Mouse (Mus musculus) right cerebral cortex, postnatal 36 days (tissue): ENCODE measurements around the gene Tnks1bp1.

ENCODE experiments used
- DNase-seq, 2 experiments: peaks; one replicate each; pipeline ENCODE4 v3.0.0; 2022; ENCODE audit warnings: low spot score in 2 of 2, mixed read lengths in 1 of 2

The Tnks1bp1 gene

DNA sequence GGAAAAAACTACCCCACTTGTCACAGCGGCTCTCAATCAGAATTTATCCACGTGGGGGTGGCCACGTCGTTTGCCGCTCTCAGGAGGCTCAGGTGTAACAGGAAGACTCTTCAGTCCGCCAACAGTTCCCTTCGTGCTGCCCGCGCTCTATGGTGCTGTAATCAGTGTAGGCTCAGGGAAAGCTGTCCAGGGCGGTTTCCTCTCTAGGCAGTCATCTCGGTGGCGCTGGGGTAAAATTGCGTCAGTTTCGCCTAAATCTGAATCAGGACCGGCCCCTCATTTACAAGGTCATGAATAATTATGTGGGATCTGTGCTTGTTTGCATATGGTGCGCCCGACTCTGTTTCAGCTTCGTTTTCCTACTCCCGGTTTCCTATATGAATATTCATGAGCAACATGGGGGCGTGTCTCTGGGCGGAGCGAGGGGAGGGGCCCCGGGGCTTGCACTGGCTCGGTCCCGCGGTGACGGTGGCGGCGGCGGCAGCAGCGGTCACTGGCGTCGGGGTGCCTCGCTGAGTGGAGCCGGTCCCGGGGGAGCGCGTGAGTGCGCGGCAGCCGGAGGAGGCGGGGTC lies at the start of gene Tnks1bp1:
TSS of gene Tnks1bp1 (plus strand) at position 427 of the 572 bp plus-strand sequence.
- DNase-seq, result peak; percentile 93 to 95

DNA sequence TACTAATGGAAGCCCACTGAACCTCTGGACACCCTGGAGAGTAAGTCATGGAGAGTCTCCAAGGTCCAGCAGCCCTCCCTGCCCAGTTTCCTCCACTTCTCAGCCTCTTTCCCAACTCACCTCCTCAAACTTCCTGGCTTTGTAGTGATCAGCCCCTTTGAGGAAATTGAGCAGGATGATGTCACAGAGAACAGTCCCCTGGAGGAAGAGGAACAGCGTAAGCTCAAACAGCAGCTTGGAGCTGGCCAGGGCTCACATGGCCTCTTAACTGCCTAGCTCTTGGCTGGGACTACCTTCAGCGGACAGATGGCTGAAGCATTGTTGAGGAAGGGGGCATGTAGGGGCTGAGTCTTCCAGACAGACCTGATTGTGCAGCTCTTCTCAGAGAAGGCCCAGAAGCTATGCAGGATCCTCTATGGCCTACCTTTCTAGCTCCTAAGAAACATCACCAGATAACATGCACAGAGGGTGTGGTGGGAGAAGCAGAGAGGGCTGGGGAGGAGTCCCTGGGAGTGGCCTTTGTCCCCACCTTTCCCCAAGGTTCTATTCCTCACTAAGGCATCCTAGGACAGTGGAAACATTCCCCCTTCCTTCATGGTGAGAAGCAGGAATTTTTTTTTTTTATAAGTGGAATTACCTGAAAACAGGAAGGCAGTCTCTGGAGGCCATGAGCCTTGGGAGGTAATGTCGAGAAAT lies 48.2 kb upstream of the Tnks1bp1 start:
- no peak for DNase-seq

- DNase-seq, result no peak
Measured at GRCm38 (mm10) chr2:85001497-85001896, 46.3 kb upstream of the Tnks1bp1 start.

- DNase-seq, result no peak
Measured at GRCm38 (mm10) chr2:85002575-85002974, 45.2 kb upstream of the Tnks1bp1 start.

DNA sequence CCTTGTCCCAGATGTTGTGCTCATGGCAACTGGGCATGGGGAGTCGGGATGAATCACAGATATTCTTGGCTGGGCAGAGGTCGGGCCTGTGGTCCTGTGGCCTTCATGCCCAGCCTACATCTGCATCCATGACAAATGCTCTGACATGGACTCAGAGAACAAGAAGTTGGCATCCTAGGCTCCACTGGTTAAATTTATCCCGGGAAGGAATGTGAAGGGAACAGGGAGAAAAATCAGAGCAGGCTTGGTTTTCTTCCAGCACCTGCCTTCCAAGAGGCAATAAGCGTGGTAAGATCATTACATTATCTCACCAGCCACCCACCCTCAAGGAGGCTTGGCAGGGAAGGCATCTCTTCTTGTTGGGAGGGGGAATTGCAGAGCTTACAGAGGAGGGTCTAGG lies 43.5 kb upstream of the Tnks1bp1 start:
- DNase-seq, result peak; percentile 21 to 56

- no peak for DNase-seq
Measured at GRCm38 (mm10) chr2:85006600-85006999, 41.2 kb upstream of the Tnks1bp1 start.

DNA sequence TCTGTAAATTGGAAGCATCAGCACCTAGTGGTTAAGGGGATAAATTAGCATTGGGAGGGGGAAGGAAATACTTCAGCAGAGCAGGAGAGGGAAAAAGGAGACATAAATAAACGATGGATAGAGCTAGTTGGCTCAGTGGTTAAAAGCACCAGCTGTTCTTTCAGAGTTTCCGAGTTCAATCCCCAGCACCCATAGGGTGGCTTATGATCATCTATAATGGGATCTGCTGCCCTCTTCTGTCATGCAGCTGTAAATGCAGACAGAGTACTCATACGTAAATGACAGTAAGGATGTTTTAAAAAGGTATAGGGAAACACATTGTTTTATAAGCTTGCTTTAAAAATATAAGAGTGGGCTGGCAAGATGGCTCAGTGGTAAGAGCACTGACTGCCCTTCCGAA lies 40.1 kb upstream of the Tnks1bp1 start:
- DNase-seq, result no peak

DNA sequence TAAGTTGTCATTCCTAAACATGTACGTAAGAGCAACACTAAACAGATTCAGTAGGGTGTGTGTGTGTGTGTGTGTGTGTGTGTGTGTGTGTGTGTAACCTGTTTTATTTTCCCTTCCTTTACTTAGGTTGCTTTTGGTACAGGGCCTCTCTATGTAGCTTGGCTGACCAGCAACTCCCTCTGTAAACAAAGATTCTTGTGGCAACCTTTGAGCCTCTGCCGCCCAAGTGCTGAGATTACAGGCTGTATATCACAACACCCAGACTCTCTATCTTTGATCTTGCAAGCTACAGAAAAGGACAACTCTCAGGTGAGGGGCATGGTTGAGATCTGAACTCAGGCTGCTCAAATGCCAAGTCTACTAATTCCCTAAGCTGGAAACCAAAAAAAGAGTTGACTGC lies 38.6 kb upstream of the Tnks1bp1 start:
- no peak for DNase-seq

DNA sequence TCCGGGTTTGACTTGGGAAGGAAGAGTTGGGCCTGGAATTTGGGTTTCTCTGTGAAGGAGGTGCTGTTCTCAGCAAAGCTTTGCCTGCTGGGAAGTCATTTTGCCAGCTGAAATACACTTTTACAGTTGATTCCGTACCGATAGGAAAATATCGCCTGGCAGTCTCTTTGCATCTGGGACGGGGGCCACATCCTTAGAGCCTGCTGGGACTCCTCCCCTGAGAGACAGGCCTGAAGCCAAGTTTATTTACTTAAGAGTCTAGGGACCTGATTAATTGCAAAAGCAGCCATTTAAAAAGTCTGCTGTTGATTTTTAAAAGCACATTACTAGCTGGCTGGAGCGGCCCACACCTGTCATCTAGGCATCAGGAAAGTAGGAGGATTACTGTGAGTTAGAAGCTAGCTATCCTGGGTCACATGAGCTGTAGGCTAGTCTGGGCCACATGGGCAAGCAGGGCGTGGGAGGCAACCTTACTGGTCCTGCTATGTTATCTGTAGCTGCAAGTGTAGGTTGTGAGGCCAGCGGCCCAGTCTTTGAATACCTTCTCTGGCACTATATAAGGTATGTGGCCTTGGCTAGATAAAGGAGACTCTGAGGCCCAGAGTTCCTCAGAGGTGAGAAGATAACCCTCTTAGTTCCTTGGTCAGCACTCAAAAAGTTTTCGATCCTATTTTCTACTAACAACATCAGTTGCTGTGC lies 35.8 kb upstream of the Tnks1bp1 start:
- no peak for DNase-seq

GRCm38 (mm10) chr2:85012679-85013078 lies 35.1 kb upstream of the Tnks1bp1 start:
- DNase-seq, result no peak

GRCm38 (mm10) chr2:85013826-85014587 lies 33.8 kb upstream of the Tnks1bp1 start:
- DNase-seq, result no peak

DNA sequence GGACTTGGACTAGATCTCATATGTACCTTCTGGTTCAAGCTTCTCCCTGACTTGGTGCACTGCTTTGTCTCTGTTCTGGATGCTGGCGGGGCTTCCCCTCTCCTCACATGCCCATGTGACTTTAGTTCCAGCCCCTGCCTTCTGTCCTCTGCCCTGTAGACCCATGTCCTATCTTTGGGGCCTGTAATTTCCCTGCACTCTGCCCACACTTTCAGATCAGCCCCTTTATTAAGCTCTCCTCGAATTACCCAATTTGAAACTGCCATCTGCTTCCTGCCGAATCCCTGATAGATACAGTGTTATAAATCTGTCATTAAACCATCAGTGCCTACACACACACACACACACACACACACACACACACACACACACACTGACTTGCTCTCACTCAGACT lies 33.2 kb upstream of the Tnks1bp1 start:
- DNase-seq, result no peak

- no peak for DNase-seq
Measured at GRCm38 (mm10) chr2:85022043-85022442, 25.8 kb upstream of the Tnks1bp1 start.

DNA sequence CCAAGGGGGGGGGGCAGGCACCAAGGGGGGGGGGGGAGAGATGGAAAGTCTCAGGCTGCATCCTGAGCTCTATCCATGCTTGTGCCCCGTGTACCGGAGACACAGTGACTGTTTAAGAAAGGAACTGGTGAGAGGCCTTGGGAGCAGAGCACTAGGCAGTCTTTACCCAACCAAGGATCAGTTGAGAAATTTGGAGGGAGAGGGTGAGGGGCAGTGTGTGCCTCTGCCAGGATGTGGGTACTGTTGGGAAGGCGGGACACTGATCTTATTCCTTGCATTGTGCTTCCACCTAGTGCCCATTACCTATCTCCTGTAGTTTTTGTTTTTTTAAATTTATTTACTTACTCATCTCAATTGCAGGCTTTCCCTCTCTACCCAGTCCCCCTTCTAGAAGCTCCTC lies 21.6 kb upstream of the Tnks1bp1 start:
- no peak for DNase-seq

DNA sequence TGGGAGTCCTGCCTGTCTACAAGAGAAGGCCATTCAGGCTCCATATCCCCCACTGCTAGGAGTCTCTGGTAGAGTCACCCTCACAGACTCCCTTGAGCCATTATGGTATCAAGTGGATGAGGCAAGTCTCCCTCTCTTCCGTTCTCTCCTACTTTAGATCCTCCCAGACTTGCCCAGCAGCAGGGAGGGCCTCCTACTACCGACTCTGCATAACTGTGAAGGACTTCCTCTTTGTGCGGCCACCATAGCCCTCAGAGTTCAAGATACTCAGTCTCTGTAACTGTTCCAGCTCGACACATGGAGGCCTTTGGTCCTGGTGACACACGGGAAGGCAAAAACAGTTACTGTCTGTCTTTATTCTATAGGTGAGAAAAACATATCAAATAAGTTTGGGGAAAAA lies 20.5 kb upstream of the Tnks1bp1 start:
- no peak for DNase-seq

DNA sequence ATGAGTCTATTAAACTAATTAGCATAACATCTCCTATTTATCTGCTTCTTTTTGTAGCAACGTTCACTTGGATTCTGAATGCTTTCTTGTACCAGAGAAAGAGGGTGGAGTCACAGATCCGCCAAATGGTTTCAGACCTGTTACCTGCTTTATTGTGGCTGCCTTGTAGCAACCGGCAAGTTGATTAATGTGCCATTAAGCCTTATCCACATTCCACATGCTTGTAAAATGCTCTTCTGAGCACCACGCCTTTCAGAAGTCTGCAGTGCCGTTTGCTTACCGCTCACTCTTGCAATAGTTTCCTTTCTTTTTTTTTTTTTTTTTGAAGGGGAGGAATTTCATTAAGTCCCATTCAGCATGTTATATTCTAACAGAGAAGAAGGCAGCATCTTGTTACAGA lies 17.9 kb upstream of the Tnks1bp1 start:
- no peak for DNase-seq

DNA sequence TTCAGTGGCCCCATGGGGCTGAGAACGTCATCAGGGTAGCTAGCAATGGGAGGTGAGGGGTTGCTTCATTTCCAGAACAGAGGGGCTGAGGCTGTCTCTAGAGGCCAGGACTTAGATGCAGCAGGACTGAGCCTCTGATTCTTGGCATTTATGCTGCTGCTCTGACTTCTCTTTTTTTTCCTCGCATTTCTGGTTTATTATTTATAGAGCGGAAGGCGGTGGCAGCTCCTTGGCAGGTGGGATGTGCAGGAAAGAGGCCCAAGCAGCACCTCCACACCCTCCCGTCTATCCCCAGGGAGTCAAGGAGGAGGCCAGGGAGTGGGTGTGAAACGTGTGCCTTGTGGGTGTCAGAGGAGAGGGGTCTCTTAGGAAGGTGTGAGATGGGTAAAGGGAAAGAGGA lies 16.8 kb upstream of the Tnks1bp1 start:
- no peak for DNase-seq

DNA sequence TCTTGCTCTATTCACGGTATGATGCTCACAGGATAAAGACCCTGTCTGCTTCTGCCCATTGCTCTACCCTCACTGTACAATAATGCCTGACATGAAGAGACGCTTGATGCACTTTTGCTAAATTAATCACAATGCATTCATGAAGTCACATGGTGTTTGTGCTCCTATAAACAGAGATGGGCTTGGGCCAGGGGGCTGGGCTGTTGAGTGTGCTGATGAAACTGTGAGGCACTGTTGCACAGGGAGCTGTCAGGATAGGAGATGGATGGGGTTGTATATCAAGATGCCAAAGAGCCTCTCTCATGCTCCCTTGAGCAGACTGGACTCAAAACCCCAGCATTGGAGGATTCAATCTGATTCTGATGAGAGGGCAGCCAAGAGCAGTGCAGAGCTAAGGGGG lies 14.7 kb upstream of the Tnks1bp1 start:
- DNase-seq, result no peak

- no peak for DNase-seq
Measured at GRCm38 (mm10) chr2:85034169-85034568, 13.7 kb upstream of the Tnks1bp1 start.

DNA sequence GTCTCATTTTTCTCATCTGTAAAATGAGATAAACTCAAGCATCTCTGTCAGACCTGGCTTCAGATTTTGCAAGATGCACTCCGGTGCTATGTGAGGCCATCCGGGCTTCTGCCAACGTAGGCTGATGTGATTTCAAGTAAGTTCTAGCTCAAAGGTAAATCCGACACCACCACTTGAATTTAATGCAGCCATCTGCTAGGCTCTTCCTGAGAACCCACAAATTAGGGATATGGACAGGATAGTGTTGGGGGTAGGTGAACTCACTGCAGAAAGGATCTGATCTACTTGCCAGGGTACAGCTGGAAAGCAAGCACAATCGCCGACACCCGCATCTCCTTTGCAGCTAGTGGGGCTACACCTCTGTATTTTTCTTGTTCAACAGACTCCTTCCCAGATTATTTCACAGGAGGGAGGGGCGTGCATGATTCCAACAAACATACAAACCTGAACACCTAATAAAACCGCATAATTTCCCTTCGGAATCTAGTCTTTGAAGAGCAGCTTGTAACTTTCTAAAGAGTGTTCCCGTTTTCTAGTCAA lies 11.2 kb upstream of the Tnks1bp1 start:
- no peak for DNase-seq

DNA sequence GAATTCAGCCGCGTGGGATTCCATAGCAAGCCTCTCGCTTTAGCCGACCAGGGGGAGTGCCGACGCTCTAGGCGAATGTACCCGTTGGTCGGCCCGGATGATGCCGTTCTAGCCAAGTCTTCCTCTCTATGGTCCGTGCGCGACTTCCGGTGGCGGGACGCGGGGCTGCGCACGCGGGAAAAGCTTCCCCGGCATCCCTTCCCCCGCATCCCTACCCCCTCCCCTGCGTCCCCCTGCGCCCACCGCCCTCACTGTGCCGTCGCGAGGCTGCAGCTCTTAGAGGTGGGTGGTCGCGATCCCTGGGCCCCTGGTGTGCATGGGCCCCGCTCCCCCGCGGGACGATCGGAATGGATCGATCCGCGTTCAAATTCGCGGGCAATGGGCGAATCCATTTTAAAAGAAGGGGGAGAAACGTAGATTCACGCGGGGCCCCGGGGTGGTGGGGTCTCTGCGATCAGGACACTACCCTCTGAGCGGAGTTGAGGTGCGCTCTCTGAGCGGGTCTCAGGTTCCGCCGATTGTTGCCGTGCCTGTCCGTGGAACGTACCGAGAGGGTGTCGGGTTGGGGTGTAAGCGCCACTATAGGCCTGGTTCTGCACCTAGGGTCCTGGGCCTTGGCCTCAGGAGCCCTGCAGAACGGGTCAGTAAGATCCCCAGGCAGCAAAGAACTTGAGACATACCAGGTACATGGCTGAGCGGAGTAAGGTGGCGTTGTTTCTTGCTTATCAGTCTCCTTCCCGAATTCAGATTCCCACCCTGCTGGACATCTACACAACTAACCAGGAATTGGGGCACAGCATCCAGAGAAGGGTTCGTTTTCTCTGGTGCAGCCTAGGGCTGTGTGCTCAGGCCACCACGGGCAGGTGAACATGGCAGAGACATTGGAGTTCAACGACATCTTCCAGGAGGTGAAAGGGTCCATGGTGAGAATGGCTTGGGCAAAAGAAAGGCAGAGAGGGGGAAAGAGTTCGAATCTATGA lies 10.5 kb upstream of the Tnks1bp1 start, which contains the start of the genes Ssrp1 and P2rx3:
TSS of gene Ssrp1 (plus strand) at position 188 of the 980 bp plus-strand sequence.
TSS of gene P2rx3 (minus strand) at position 416 of the 980 bp plus-strand sequence.
- DNase-seq, result peak; percentile 87 to 88
